Mouse (Mus musculus) left cerebral cortex, postnatal 14 days (tissue): ENCODE measurements around the gene Olfr588-ps1. TPM values are rescaled to one million over a fixed set of nuclear protein-coding genes. Genes with fewer than 3 reads are reported as not detected.
"Not testable (repeated sequence)": the region's sequence is repeated elsewhere in the genome, so short reads cannot be mapped to it uniquely, and the experiment has no call there.

Source experiments
- DNase-seq, 2 experiments: peaks; one replicate each; pipeline ENCODE4 v3.0.0; 2021 to 2022; ENCODE audit warnings: low spot score in 2 of 2, mixed read lengths in 1 of 2
- intact Hi-C: fragments of 180-260 bp; cut with DNase I; formaldehyde crosslinking; loops from one replicate; pipeline ENCODE4 v1.15.1; 2025
- long read RNA-seq, 2 experiments: library from polyadenylated mRNA; stranded (forward); transcript quantifications; one replicate each; pipeline ENCODE4 v2.0.0; 2021
- total RNA-seq, 2 experiments: library from RNA; stranded (reverse); gene quantifications; 2 replicates each; pipeline ENCODE4 v1.2.3; 2021

The Olfr588-ps1 gene
- not detected for total RNA-seq
- long read RNA-seq, experiment 1: 0 reads
- long read RNA-seq, experiment 2: 0 reads

- intact Hi-C loops: no loop called here
- DNase-seq: no peak
Measured at GRCm38 (mm10) chr7:103140579-103140978, at the start of gene Olfr588-ps1. TSS of gene Olfr588-ps1 (plus strand) at chr7:103140879.

DNA sequence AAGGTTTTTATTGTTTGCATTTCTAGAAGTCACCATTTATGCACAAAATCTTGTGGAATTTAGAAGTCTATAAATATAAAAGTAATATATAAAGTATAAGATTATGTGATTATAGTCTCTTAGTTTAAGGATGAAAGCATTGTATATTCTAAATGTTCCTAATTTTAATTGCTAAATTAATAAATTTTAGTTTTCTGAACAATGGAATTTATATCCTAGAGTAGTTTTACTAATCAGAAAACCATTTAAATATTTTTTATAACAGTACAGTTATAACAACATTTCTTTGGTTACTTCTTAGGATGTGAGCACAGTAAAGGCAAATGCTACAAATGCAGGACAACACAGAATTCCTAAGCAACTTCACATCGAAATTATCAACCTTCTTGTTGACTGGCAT, 43.3 kb upstream of the Olfr588-ps1 start, which contains the start of gene Olfr585:
Gene Olfr585 (plus strand): TSS at position 301 of the 400 bp plus-strand sequence.
- intact Hi-C loops: no loop called here
- no peak for DNase-seq

DNA sequence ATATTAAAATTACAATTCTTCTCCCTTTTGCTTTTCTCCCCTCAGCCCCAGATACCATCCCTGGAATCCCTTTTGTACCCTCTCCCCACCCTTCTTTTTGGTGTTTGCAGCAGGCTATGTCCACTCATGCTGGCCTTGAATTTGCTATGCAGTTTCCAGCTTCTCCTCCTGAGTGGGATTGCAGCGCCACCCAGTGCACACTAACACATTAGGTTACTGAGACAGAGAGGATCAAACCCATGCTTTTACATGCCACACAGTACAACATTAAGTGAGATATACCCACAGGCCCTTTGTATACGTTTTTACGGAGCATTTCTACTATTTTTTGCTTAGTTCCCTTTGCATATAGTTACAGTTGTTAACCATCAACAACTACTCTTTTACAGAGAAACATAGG, 21.3 kb upstream of the Olfr588-ps1 start:
- peak in 1 of 2 experiments; percentile 6 for DNase-seq

GRCm38 (mm10) chr7:103125538-103125937, 15.1 kb upstream of the Olfr588-ps1 start, which contains the start of gene Olfr586:
TSS of gene Olfr586 (minus strand) at chr7:103125638.
- no peak for DNase-seq
- intact Hi-C loops: no loop called here

More for the DNA sequence above, 21.3 kb upstream of the Olfr588-ps1 start:
- intact Hi-C loops: no loop called here

DNA sequence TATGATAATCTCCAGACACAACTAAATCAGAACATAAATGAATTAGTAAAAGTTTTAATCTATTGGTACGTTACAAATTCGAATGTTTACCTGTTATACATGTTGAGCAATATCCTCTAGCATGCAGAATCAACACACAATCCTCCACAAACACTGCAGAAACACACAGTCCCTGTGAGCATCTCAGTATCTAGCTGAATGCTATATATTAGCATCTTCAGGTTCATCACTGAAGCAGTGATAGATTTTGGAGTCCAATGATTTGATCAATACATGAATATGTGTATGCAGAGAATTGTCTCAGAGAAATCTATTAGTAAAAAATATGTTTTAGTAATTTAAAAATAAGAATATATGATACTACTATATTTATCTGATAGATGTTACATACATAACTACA, 15.6 kb downstream of the Olfr588-ps1 start, which contains the start of gene Olfr589:
Gene Olfr589 (minus strand): TSS at position 101 of the 400 bp plus-strand sequence.
- no peak for DNase-seq
- intact Hi-C loops: no loop called here

- intact Hi-C loops: no loop called here
- no peak for DNase-seq
Measured at GRCm38 (mm10) chr7:103169697-103170096, 29.0 kb downstream of the Olfr588-ps1 start.

- DNase-seq: no peak
- intact Hi-C loops: no loop called here
Measured at GRCm38 (mm10) chr7:103178240-103178639, 37.6 kb downstream of the Olfr588-ps1 start, which contains the start of gene Olfr591. TSS of gene Olfr591 (minus strand) at chr7:103178340.

DNA sequence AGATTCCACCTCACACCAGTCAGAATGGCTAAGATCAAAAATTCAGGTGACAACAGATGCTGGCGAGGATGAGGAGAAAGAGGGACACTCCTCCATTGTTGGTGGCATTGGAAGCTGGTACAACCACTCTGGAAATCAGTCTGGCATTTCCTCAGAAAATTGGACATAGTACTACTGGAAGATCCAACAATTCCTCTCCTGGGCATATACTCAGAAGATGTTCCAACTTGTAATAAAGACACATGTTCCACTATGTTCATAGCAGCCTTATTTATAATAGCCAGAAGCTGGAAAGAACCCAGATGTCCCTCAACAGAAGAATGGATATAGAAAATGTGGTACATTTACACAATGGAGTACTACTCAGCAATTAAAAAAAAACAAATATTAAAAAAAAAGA, 43.8 kb downstream of the Olfr588-ps1 start, which contains the start of gene Olfr592:
Gene Olfr592 (plus strand): TSS at position 301 of the 400 bp plus-strand sequence.
- DNase-seq, intact Hi-C loops: not testable (repeated sequence)

Other genes starting within 250 kb of the Olfr588-ps1 start
- gene Olfr569, start 250.0 kb upstream of the Olfr588-ps1 start, total RNA-seq: not detected
- not detected for gene Olfr570, start 246.3 kb upstream of the Olfr588-ps1 start, total RNA-seq
- gene Olfr571, start 223.3 kb upstream of the Olfr588-ps1 start, total RNA-seq: not detected
- not detected for gene Olfr572, start 216.5 kb upstream of the Olfr588-ps1 start, total RNA-seq
- gene Olfr573-ps1, start 198.3 kb upstream of the Olfr588-ps1 start, total RNA-seq: not detected
- gene Olfr574, start 192.4 kb upstream of the Olfr588-ps1 start, total RNA-seq: not detected
- gene Olfr575, start 182.1 kb upstream of the Olfr588-ps1 start, total RNA-seq: not detected
- gene Olfr576, start 178.2 kb upstream of the Olfr588-ps1 start, total RNA-seq: not detected
- gene Olfr577, start 164.9 kb upstream of the Olfr588-ps1 start, total RNA-seq: not detected
- not detected for gene Olfr578, start 151.6 kb upstream of the Olfr588-ps1 start, total RNA-seq
- gene Olfr582, start 102.9 kb upstream of the Olfr588-ps1 start, total RNA-seq: not detected
- not detected for gene Olfr583, start 89.6 kb upstream of the Olfr588-ps1 start, total RNA-seq
- not detected for gene Olfr584, start 59.0 kb upstream of the Olfr588-ps1 start, total RNA-seq
- not detected for gene Olfr585, start 43.2 kb upstream of the Olfr588-ps1 start, total RNA-seq
- not detected for gene Olfr586, start 15.2 kb upstream of the Olfr588-ps1 start, total RNA-seq
- not detected for gene Olfr589, start 15.5 kb downstream of the Olfr588-ps1 start, total RNA-seq
- gene Olfr591, start 37.5 kb downstream of the Olfr588-ps1 start, total RNA-seq: not detected
- gene Olfr592, start 43.9 kb downstream of the Olfr588-ps1 start, total RNA-seq: not detected
- not detected for gene Olfr593, start 71.0 kb downstream of the Olfr588-ps1 start, total RNA-seq
- not detected for gene Olfr594, start 76.1 kb downstream of the Olfr588-ps1 start, total RNA-seq
- not detected for gene Usp17ld, start 111.6 kb downstream of the Olfr588-ps1 start, total RNA-seq
- not detected for gene Olfr596, start 164.8 kb downstream of the Olfr588-ps1 start, total RNA-seq
- not detected for gene Olfr597, start 175.4 kb downstream of the Olfr588-ps1 start, total RNA-seq
- gene Olfr598, start 182.7 kb downstream of the Olfr588-ps1 start, total RNA-seq: not detected
- not detected for gene Olfr599, start 195.0 kb downstream of the Olfr588-ps1 start, total RNA-seq
- gene Olfr600, start 208.8 kb downstream of the Olfr588-ps1 start, total RNA-seq: not detected
- not detected for gene Olfr601, start 221.8 kb downstream of the Olfr588-ps1 start, total RNA-seq
- gene Olfr603, start 245.3 kb downstream of the Olfr588-ps1 start, total RNA-seq: not detected